Mouse (Mus musculus): ENCODE measurements at regions not wholly inside any gene's neighbourhood (a gene's known extent, or its start where the extent isn't known, plus 50 kb on each side); places are given as distances from the start of the nearest gene placed in this dataset.
"Not testable (repeated sequence)": the region's sequence is repeated elsewhere in the genome, so short reads cannot be mapped to it uniquely, and the experiment has no call there.

GRCm38 (mm10) chr12:21680026-21680425 is 262.6 kb upstream of the Ywhaq start:
- DNase-seq (ENCODE audit: low spot score in 2 of 2), result not testable (repeated sequence)

GRCm38 (mm10) chr12:21649381-21649780 is 231.9 kb upstream of the Ywhaq start:
- not testable (repeated sequence) for DNase-seq (ENCODE audit: low spot score in 2 of 2)

GRCm38 (mm10) chr12:21613781-21614180 is 196.3 kb upstream of the Ywhaq start:
- DNase-seq (ENCODE audit: low spot score in 2 of 2), result peak in 1 of 2 experiments; percentile 13

- DNase-seq (ENCODE audit: low spot score in 2 of 2), result no peak
Observed at GRCm38 (mm10) chr12:21568415-21569040, 151.1 kb upstream of the Ywhaq start.

GRCm38 (mm10) chr12:21543962-21544361 is 126.5 kb upstream of the Ywhaq start:
- DNase-seq (ENCODE audit: low spot score in 2 of 2), result not testable (repeated sequence)

GRCm38 (mm10) chr12:21543153-21543894 is 125.9 kb upstream of the Ywhaq start:
- DNase-seq (ENCODE audit: low spot score in 2 of 2), result peak; percentile 19 to 28

- no peak for DNase-seq (ENCODE audit: low spot score in 2 of 2)
Observed at GRCm38 (mm10) chr12:21531766-21532165, 114.3 kb upstream of the Ywhaq start.

GRCm38 (mm10) chr12:21529367-21529766 is 111.9 kb upstream of the Ywhaq start:
- not testable (repeated sequence) for DNase-seq (ENCODE audit: low spot score in 2 of 2)

- not testable (repeated sequence) for DNase-seq (ENCODE audit: low spot score in 2 of 2)
Observed at GRCm38 (mm10) chr12:21527336-21527735, 109.9 kb upstream of the Ywhaq start.

GRCm38 (mm10) chr12:21526906-21527305 is 109.5 kb upstream of the Ywhaq start:
- not testable (repeated sequence) for DNase-seq (ENCODE audit: low spot score in 2 of 2)

- not testable (repeated sequence) for DNase-seq (ENCODE audit: low spot score in 2 of 2)
Observed at GRCm38 (mm10) chr12:21525567-21525966, 108.1 kb upstream of the Ywhaq start.

- DNase-seq (ENCODE audit: low spot score in 2 of 2), result no peak
Observed at GRCm38 (mm10) chr12:21522621-21523020, 105.2 kb upstream of the Ywhaq start.

- DNase-seq (ENCODE audit: low spot score in 2 of 2), result no peak
Observed at GRCm38 (mm10) chr12:21519058-21519457, 101.6 kb upstream of the Ywhaq start.

- no peak for DNase-seq (ENCODE audit: low spot score in 2 of 2)
Observed at GRCm38 (mm10) chr12:21512736-21513135, 95.3 kb upstream of the Ywhaq start.

GRCm38 (mm10) chr12:21511043-21511665 is 93.7 kb upstream of the Ywhaq start:
- DNase-seq (ENCODE audit: low spot score in 2 of 2), result no peak

GRCm38 (mm10) chr12:21507080-21507479 is 89.6 kb upstream of the Ywhaq start:
- DNase-seq (ENCODE audit: low spot score in 2 of 2), result no peak

- DNase-seq (ENCODE audit: low spot score in 2 of 2), result no peak
Observed at GRCm38 (mm10) chr12:21505731-21506368, 88.4 kb upstream of the Ywhaq start.

GRCm38 (mm10) chr12:21503250-21503649 is 85.8 kb upstream of the Ywhaq start:
- DNase-seq (ENCODE audit: low spot score in 2 of 2), result no peak

GRCm38 (mm10) chr12:21496974-21497373 is 79.5 kb upstream of the Ywhaq start:
- DNase-seq (ENCODE audit: low spot score in 2 of 2), result no peak

- no peak for DNase-seq (ENCODE audit: low spot score in 2 of 2)
Observed at GRCm38 (mm10) chr12:21495511-21495910, 78.1 kb upstream of the Ywhaq start.

- DNase-seq (ENCODE audit: low spot score in 2 of 2), result no peak
Observed at GRCm38 (mm10) chr12:21493471-21493870, 76.0 kb upstream of the Ywhaq start.

Data from spleen, postnatal 14 days (tissue).